Mouse (Mus musculus) thymus, postnatal 10 days (tissue): ENCODE data around the gene Olfr623.

Source experiments
- DNase-seq, 2 experiments: peaks; one replicate each; pipeline ENCODE4 v3.0.0; 2021; ENCODE audit warnings: low spot score in 2 of 2

Olfr623 gene

GRCm38 (mm10) chr7:103663598-103663997 lies at the start of gene Olfr623:
TSS of gene Olfr623 (minus strand) at chr7:103663698.
- DNase-seq = no peak

- DNase-seq = peak in 1 of 2 experiments; percentile 15
Observed at GRCm38 (mm10) chr7:103712024-103712423, 48.5 kb upstream of the Olfr623 start.

DNA sequence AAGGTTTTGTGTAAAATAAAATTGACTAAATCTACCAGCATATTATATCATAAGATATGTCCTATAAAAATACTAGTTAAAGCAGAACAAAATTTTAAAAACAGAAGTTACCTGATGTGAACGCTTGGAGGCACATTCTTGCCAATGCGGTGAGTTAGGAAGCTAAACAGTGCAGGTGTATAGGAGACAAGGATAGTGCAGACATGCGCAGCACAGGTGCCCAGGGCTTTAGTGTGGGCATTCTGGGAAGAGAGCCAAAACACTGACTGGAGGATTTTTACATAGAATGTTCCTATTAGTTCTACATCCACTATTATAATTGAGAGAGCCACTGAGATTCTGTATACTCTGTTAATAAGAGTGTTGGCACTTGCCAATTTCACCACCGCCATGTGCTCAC lies 36.0 kb upstream of the Olfr623 start:
- DNase-seq = no peak

- no peak for DNase-seq
Observed at GRCm38 (mm10) chr7:103682420-103682819, 18.9 kb upstream of the Olfr623 start, which contains the start of gene Olfr625-ps1. TSS of gene Olfr625-ps1 (plus strand) at chr7:103682720.

- DNase-seq = no peak
Observed at GRCm38 (mm10) chr7:103671091-103671490, 7.6 kb upstream of the Olfr623 start, which contains the start of gene Olfr624. TSS of gene Olfr624 (minus strand) at chr7:103671191.

DNA sequence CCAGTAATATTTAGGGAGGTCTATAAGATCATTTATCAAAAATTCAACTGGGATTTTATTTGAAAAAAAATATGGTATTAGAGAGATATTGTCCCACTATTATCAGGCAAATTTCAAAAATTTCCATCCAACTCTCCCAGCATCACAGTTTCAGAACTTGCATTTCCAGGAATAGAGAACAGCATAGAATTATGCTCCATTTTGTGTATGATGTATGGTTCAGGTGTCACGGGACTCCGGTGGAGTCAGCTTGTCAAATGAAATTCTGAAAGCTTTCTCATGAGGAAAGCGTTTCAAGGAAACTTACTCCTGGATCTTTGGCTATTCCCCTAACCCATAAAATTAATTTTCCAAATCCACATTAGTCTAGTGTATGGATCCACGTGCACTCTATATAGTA lies 19.4 kb downstream of the Olfr623 start:
- no peak for DNase-seq

DNA sequence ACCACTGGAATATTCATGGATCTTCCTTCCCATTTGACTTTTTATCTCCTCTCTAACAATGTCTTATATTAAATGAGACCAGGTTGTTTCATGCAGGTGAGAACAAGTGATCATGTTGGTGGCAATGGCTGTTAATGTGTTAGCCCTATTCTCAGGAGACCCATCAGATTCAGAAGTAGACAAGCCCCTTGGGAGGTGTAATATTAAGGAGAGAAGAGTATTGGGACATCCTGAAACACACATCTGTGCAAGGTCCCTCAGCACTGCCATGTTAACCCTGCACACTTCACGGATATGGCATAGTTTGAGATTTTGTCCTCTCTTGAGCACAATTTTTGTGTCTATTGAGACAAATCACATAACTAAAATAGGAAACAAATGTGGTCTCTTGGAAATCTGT lies 20.9 kb downstream of the Olfr623 start, which contains the start of gene Olfr622:
Gene Olfr622, minus strand, starts transcription at position 101 of the 400 bp plus-strand sequence.
- DNase-seq = no peak

DNA sequence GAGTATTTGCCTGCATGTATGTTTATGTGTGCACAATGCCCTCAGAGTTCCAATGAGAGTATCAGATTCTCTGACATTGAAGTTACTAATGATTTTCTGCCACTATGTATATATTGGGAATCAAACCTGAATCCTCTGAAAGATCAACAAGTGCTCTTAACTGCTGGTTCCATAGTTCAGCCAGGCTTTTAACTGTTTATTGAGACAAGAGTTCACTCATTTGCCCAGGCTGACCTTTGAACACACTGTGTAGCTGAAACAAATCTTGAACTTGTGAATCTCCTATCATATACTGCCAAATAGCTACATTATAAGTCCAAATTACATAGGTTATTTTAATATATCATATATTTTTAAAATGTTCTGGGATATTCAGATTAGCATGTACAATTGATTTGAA lies 26.7 kb downstream of the Olfr623 start:
- DNase-seq = no peak

DNA sequence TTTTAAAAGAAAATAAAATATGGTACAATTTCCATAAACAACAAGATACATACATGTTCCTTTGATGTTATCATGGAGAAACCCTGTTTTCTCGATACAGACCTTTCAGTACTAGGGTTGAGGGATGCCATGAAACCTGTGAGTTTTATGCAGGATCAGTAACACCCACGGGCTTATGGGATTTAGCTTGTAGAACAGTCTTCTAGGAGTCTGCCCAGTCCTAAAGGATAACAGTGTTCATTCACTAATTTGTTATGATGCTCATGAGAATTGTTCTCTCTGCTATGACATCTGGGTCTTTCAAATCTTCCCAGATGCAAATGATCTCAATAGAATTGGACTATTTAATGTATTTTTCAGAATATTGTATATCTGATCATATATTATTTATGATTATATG lies 51.1 kb downstream of the Olfr623 start, which contains the start of gene Olfr620:
Gene Olfr620, minus strand, starts transcription at position 101 of the 400 bp plus-strand sequence.
- no peak for DNase-seq
